Mouse (Mus musculus) stomach, postnatal 0 days (tissue): Measurements from ENCODE around the gene Catsperz. TPM values are rescaled to one million over a fixed set of nuclear protein-coding genes. Genes with fewer than 3 reads are reported as not detected.

Source experiments
- ATAC-seq: fragments of 200-750 bp; cut with Nextera tagmentation; 2 replicates; pipeline ENCODE4 v1.8.0; 2017; ENCODE audit not compliant: low FRiP score, low TSS enrichment
- DNase-seq: peaks from one replicate; pipeline ENCODE4 v3.0.0-alpha.2; 2016; ENCODE audit warnings: low spot score
- H3K27ac ChIP-seq: fragments of 300-500 bp; sonication (generic); replicated peaks from 2 replicates; pipeline ENCODE4 v1.5.1; 2014; ENCODE audit warnings: mild to moderate bottlenecking, control low read depth
- H3K27me3 ChIP-seq: fragments of 300-500 bp; sonication (generic); 2 replicates; pipeline ENCODE4 v1.6.1; 2014; ENCODE audit warnings: low read length; ENCODE audit not compliant: control insufficient read depth, insufficient read depth
- H3K36me3 ChIP-seq: fragments of 300-500 bp; sonication (generic); 2 replicates; pipeline ENCODE4 v1.6.1; 2014; ENCODE audit warnings: low read length, mixed read lengths; ENCODE audit not compliant: control insufficient read depth, insufficient read depth
- H3K4me1 ChIP-seq: fragments of 300-500 bp; sonication (generic); replicated peaks from 2 replicates; pipeline ENCODE4 v1.6.1; 2014; ENCODE audit warnings: antibody characterized with exemption; ENCODE audit not compliant: control insufficient read depth, insufficient read depth
- H3K4me2 ChIP-seq: fragments of 300-500 bp; sonication (generic); replicated peaks from 2 replicates; pipeline ENCODE4 v1.6.1; 2014; ENCODE audit warnings: low read depth, mild to moderate bottlenecking, control low read depth, moderate library complexity
- H3K4me3 ChIP-seq: fragments of 300-500 bp; sonication (generic); 2 replicates; pipeline ENCODE4 v1.5.1; 2014; ENCODE audit warnings: low read depth, low read length, control low read depth
- H3K9ac ChIP-seq: fragments of 300-500 bp; sonication (generic); 2 replicates; pipeline ENCODE4 v1.6.1; 2014; ENCODE audit warnings: mild to moderate bottlenecking, low read length, control low read depth, mixed read lengths
- H3K9me3 ChIP-seq: fragments of 300-500 bp; sonication (generic); 2 replicates; pipeline ENCODE4 v1.6.1; 2016; ENCODE audit warnings: low read length; ENCODE audit not compliant: control insufficient read depth
- CTCF ChIP-seq: IDR thresholded peaks from 2 replicates; pipeline ENCODE4 v1.5.1; 2016; ENCODE audit warnings: antibody characterized with exemption, low read depth, mild to moderate bottlenecking, moderate library complexity
- EP300 ChIP-seq: optimal IDR thresholded peaks from 2 replicates; pipeline ENCODE3; 2016; ENCODE audit warnings: antibody characterized with exemption
- WGBS: fragments of 180-500 bp; shearing (Covaris S2); extraction: QIAGEN DNeasy Blood & Tissue Kit; methylation state at CpG from one replicate; pipeline ENCODE4 v1.1.7; 2014; 5-methylcytosine and 5-hydroxymethylcytosine counted together
- polyA plus RNA-seq: library from polyadenylated mRNA; unstranded; fragments of >200 nt; fragmentation: Nextera tagmentation; extraction: Ambion mirVana; gene quantifications from 2 replicates; pipeline ENCODE4 v1.2.1, GENCODE M21; 2015

The Catsperz gene
- 3.7 and 4.5 TPM in 2 replicates for polyA plus RNA-seq

DNA sequence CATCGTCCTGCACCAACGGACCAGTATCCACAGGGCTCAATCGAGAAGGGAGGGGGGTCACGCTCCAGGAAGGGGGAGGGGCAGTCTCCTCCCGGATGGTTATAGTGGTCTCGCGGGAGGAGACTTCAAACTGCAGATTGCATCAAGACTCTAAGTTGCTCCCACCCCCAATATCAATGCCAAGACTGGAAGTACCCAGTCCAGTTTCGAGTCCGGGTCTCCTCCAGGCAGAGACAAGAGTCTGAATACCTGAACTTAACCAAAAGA, at the start of gene Catsperz:
Gene Catsperz (minus strand): TSS at position 74 of the 267 bp plus-strand sequence.
- H3K27ac ChIP-seq: peak within 1 kb of the TSS; percentile 88

DNA sequence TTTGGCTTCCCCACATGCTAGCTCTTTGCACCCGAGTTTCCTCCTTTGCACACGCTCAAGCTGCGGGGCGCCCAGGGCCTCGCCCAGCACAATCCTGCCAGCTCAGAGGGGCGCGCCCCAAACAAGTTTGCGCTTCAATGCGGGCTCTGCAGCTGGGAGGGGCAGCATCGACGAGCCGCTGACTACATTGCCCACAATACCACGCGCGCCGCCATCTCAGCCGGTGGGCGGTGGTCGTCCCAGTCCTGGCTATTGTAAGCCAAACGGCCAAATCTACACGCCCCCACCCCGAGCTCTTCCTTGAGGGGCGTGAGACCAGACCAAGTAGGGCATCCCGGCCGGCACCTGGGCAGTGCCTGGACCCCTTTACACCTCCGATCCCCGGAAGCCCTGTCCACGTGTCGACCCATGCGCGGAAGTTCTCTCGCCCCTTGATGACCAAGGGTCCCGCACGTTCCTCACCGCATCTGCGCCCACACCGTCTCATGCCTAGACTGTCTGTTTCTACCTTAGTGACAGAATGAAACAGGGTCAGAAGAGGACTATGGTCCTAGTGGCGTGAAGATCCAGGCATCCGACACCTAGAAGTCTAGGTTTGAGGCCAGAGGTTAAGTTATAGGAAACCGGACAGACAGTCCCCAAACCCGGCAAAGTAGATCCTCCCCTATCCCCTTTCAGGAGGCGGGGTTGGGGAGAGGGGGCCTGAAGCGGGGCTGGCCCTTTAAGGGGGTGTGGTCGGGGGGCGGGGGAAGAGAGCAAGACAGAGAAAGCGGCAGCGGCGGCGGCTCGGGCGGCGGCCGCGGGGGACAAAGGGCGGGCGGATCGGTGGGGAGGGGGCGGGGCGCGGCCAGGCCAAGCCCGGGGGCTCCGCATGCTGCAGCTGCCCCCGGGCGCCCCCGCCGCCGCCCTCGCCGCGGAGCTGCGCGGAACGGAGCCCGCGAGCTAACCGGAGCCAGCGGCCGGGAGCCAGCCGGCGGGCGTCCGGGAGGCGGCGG, 49.3 kb upstream of the Catsperz start, which contains the start of gene Ppp1r14b:
Gene Ppp1r14b (plus strand): TSS at position 758 of the 995 bp plus-strand sequence.
- peak within 1 kb of the TSS; percentile 69 for H3K9ac ChIP-seq
- ATAC-seq: peak; percentile 74
- H3K27me3 ChIP-seq: no peaks in the 10 kb centered on the region
- H3K4me2 ChIP-seq: peak within 1 kb of the TSS; percentile 74
- DNase-seq: peak; percentile 92
- TF ChIP-seq EP300 (no peak), CTCF (no peak)
- peak within 1 kb of the TSS; percentile 65 for H3K4me3 ChIP-seq
- 1% methylated on average over 46 of the region's 84 CpGs for WGBS
- peaks cover 13% of the 10 kb centered on the region for H3K4me1 ChIP-seq
- peaks cover 6% of the 10 kb centered on the region for H3K36me3 ChIP-seq
- no peaks in the 10 kb centered on the region for H3K9me3 ChIP-seq
- peak within 1 kb of the TSS; percentile 93 for H3K27ac ChIP-seq

More for the DNA sequence above, at the start of gene Catsperz:
- no peaks in the 10 kb centered on the region for H3K36me3 ChIP-seq
- H3K4me2 ChIP-seq: peak within 1 kb of the TSS; percentile 49
- no peaks in the 10 kb centered on the region for H3K9me3 ChIP-seq
- peak within 1 kb of the TSS; percentile 38 for H3K9ac ChIP-seq
- H3K27me3 ChIP-seq: no peaks in the 10 kb centered on the region
- no peak for ATAC-seq
- H3K4me1 ChIP-seq: peaks cover 13% of the 10 kb centered on the region
- peak within 1 kb of the TSS; percentile 24 for H3K4me3 ChIP-seq
- no peak for DNase-seq
- TF ChIP-seq EP300: no peak
- no peak for TF ChIP-seq CTCF
- 11% methylated on average over 9 of the region's 9 CpGs for WGBS

DNA sequence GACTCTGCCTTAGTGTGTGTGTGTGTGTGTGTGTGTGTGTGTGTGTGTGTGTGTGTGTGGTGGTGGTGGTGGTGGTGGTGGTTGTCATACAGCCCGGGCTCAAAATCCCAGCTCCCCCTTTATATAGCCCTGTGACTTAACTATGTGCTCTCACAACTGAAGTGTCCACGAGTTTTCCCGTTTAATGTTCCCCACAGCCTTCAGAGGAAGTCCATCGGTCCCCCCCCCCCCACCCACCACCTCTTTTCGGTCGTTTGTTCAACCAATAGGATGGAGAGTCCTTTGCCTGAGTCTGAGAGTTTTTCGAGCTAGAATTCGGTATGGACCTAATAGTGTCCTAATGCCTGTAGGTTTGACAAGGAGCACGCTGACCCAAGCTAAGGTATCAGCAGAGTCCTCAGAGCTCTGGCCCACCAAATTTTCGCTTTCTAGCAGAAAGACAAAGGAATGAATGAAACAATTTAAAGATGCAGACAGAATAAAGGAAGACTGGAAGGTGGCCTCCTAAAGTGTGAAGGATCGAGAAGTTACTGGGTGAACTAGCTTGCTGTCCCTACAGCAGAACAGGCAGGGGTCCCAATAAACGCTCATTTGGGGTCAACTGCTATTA, 48.5 kb upstream of the Catsperz start:
- WGBS: 31% methylated on average over 12 of the region's 12 CpGs
- H3K4me2 ChIP-seq: peak overlapping the region; percentile 74
- H3K4me1 ChIP-seq: peaks cover 13% of the 10 kb centered on the region

DNA sequence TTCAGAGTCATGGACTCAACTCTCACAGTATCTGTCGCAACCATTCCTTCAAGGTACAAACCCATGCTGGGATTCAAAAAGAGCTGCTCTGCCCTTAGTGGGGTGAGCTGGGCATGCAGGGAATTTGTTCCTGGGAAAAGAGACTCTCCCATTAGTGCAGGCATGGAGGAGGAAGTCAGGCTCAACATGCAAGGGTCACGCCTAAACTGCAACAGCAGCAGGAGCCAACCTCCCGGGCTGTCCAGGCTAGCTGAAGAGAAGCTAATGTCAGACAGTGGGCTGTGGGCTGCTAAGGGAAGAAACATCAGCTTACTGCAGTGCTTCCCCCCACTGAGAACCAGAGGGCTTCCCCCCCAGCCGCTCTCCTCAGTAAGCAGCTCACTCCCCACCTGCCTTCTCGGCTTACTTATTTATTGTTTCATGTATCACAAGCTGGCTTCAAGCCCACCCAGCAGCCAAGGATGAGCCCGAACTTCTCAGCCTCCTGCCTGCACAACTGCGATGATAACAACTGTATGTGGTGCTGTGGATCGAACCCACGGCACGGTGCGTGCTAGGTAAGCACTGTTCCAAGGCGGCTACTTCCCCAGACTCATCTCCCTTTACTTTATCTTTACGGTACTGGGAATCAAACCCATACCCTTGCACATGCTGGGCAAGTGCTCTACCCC, 47.2 kb upstream of the Catsperz start:
- no peak overlapping the region for H3K4me2 ChIP-seq
- peak overlapping the region; percentile 56; the same call in 1 of the 2 replicates for H3K27ac ChIP-seq
- H3K4me1 ChIP-seq: peaks cover 10% of the 10 kb centered on the region
- H3K9ac ChIP-seq: no peak overlapping the region
- no peaks in the 10 kb centered on the region for H3K9me3 ChIP-seq
- TF ChIP-seq EP300: no peak
- TF ChIP-seq CTCF: no peak
- DNase-seq (no peak), ATAC-seq (no peak)
- H3K27me3 ChIP-seq: no peaks in the 10 kb centered on the region
- no peak overlapping the region for H3K4me3 ChIP-seq
- 76% methylated on average over 13 of the region's 13 CpGs for WGBS
- no peaks in the 10 kb centered on the region for H3K36me3 ChIP-seq

More for the DNA sequence above, 48.5 kb upstream of the Catsperz start:
- DNase-seq (no peak), ATAC-seq (no peak)
- H3K4me3 ChIP-seq: peak overlapping the region; percentile 65
- no peak overlapping the region for H3K9ac ChIP-seq
- peak overlapping the region; percentile 93 for H3K27ac ChIP-seq
- peaks cover 6% of the 10 kb centered on the region for H3K36me3 ChIP-seq
- no peaks in the 10 kb centered on the region for H3K27me3 ChIP-seq
- no peak for TF ChIP-seq EP300
- TF ChIP-seq CTCF: no peak
- no peaks in the 10 kb centered on the region for H3K9me3 ChIP-seq

DNA sequence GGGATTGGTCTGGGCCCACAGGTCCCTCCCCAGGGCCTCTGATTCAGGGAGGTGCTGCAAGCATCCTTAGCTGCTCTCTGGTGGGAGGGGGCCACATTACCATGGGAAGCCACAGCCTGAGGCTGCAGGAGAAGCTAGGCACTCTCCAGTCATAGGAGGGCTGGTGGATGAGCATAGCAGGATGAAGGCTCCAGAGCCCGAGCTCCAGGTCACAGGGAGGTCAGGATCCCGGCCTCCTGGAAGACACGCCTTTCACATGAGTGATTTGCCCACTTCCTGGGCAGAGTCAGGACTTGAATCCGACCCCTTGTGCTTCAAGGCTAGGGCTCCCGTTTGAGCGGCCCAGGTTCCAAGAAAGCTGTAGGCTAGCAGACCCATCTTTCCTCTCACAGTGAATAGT, 46.5 kb upstream of the Catsperz start:
- DNase-seq (no peak), ATAC-seq (no peak)
- Histone ChIP-seq H3K27me3 (no peaks in the 10 kb centered on the region), H3K9me3 (no peaks in the 10 kb centered on the region), H3K9ac (no peak overlapping the region), H3K36me3 (no peaks in the 10 kb centered on the region), H3K4me2 (no peak overlapping the region), H3K4me3 (no peak overlapping the region), H3K4me1 (peaks cover 10% of the 10 kb centered on the region), H3K27ac (peak overlapping the region; percentile 56; the same call in 1 of the 2 replicates)
- 31% methylated on average over 6 of the region's 6 CpGs for WGBS
- no peak for TF ChIP-seq CTCF
- no peak for TF ChIP-seq EP300
